ENCODE assay signal across 21 mouse cellular contexts in the genomic region with DNA sequence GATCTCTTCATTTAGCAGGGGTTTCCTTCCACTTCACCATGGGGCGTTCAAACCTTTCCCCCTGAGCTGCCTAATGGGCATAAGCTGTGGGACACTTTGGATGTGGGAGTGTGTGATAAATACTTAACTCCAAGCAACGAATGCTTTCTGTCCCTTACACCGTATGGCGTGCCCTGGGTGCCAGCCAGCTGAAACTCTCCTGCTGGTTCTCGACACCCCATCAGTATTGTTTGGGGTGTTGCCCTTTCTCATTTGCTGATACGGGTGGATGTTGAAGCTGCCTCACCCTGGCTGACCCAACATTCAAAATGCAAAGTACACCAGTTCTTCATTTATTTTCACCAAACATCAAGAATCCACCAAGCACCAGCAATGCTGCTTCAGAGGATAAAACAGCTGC.
DNase-seq lines count a peak whose midpoint lies in the region; ATAC-seq and TF ChIP-seq lines count a peak whose summit lies in the region.
"Had no signal": no experiment of that assay in that cellular context is flagged by ENCODE, and none has a peak within 500 bp of the region (broad histone marks: within the 10 kb centered on the region; RNA-seq: fewer than 3 reads in every experiment).

No protein-coding gene starts in this region.

- no peaks in the 10 kb centered on the region for H3K9me3 ChIP-seq in forebrain, embryonic 15.5 days
- no peaks in the 10 kb centered on the region for H3K9me3 ChIP-seq in forebrain, postnatal 0 days (ENCODE audit: low read length)
- H3K9me3 ChIP-seq in lung, embryonic 15.5 days: no peaks in the 10 kb centered on the region; the same call in 1 of the 2 replicates
- H3K9me3 ChIP-seq: forebrain, embryonic 13.5 days; heart, embryonic 12.5 days; heart, embryonic 15.5 days; hindbrain, embryonic 15.5 days had no signal

- H3K4me1 ChIP-seq in forebrain, embryonic 15.5 days: peaks cover 29% of the 10 kb centered on the region
- H3K4me1 ChIP-seq in forebrain, postnatal 0 days (ENCODE audit: insufficient read depth): peaks cover 11% of the 10 kb centered on the region; the same call in 1 of the 2 replicates
- peaks cover 28% of the 10 kb centered on the region for H3K4me1 ChIP-seq in lung, embryonic 15.5 days
- H3K4me1 ChIP-seq: heart, embryonic 15.5 days had no signal

- H3K36me3 ChIP-seq in forebrain, embryonic 15.5 days: no peaks in the 10 kb centered on the region
- H3K36me3 ChIP-seq in forebrain, postnatal 0 days (ENCODE audit: insufficient read depth): no peaks in the 10 kb centered on the region
- no peaks in the 10 kb centered on the region for H3K36me3 ChIP-seq in lung, embryonic 15.5 days
- H3K36me3 ChIP-seq: forebrain, embryonic 10.5 days; heart, embryonic 12.5 days; heart, embryonic 15.5 days; hindbrain, embryonic 10.5 days; hindbrain, embryonic 15.5 days had no signal

- 52% methylated on average over 6 of the region's 6 CpGs for WGBS in forebrain, embryonic 15.5 days
- WGBS in forebrain, postnatal 0 days: 53% methylated on average over 6 of the region's 6 CpGs
- 53% methylated on average over 6 of the region's 6 CpGs for WGBS in lung, embryonic 15.5 days

- H3K4me3 ChIP-seq in forebrain, embryonic 15.5 days: no peak overlapping the region
- H3K4me3 ChIP-seq in forebrain, postnatal 0 days (ENCODE audit: low read depth, low read length): no peak overlapping the region
- H3K4me3 ChIP-seq in lung, embryonic 15.5 days: no peak overlapping the region
- H3K4me3 ChIP-seq: forebrain, embryonic 10.5 days; forebrain, embryonic 13.5 days; heart, embryonic 12.5 days; heart, embryonic 15.5 days; hindbrain, embryonic 10.5 days; hindbrain, embryonic 15.5 days had no signal

- no peak overlapping the region for H3K9ac ChIP-seq in forebrain, embryonic 15.5 days (replicated peaks)
- H3K9ac ChIP-seq in forebrain, postnatal 0 days: no peak overlapping the region
- no peak overlapping the region for H3K9ac ChIP-seq in lung, embryonic 15.5 days
- H3K9ac ChIP-seq: forebrain, embryonic 13.5 days; heart, embryonic 12.5 days; heart, embryonic 15.5 days; hindbrain, embryonic 15.5 days had no signal

- ATAC-seq in forebrain, embryonic 15.5 days (replicated peaks): no peak
- ATAC-seq in forebrain, postnatal 0 days: no peak
- ATAC-seq in lung, embryonic 15.5 days (ENCODE audit: borderline replicate concordance, extremely low read depth, low FRiP score, low TSS enrichment): peak; percentile 29; the same call in 1 of the 2 replicates
- ATAC-seq: activated CD4-positive, CD25-positive, alpha-beta regulatory T cell, adult 4 months; forebrain, embryonic 13.5 days had no signal

- H3K4me2 ChIP-seq in forebrain, embryonic 15.5 days (replicated peaks): no peak overlapping the region
- no peak overlapping the region for H3K4me2 ChIP-seq in forebrain, postnatal 0 days (ENCODE audit: low read depth)
- no peak overlapping the region for H3K4me2 ChIP-seq in lung, embryonic 15.5 days
- H3K4me2 ChIP-seq: forebrain, embryonic 13.5 days; heart, embryonic 12.5 days; heart, embryonic 15.5 days; hindbrain, embryonic 15.5 days had no signal

- no peak for DNase-seq in forebrain, postnatal 0 days
- no peak for DNase-seq in lung, postnatal 36 days
- peak; percentile 30 for DNase-seq in lung, postnatal 10 days
- DNase-seq in lung, postnatal 25 days (ENCODE audit: low spot score): no peak
- DNase-seq: adrenal gland, adult 8-10 months; adrenal gland, postnatal 25 days; cerebellum, adult 9-10 months; cerebellum, postnatal 14 days; gastrocnemius, postnatal 25 days; heart, adult 18-20 months; heart, postnatal 10 days; heart, postnatal 36 days had no signal

- no peak for TF ChIP-seq CTCF in forebrain, postnatal 0 days (IDR thresholded peaks at IDR 0.05; ENCODE audit: low read depth)

- 0 out of 2 replicates have a peak overlapping the region, but pooled peaks have one; percentile 3 for H3K27ac ChIP-seq in forebrain, embryonic 15.5 days (replicated peaks)
- no peak overlapping the region for H3K27ac ChIP-seq in forebrain, postnatal 0 days (ENCODE audit: low read depth, low read length)
- peak overlapping the region; percentile 23 for H3K27ac ChIP-seq in lung, embryonic 15.5 days
- H3K27ac ChIP-seq: forebrain, embryonic 10.5 days; forebrain, embryonic 13.5 days; heart, embryonic 15.5 days; hindbrain, embryonic 10.5 days; hindbrain, embryonic 15.5 days had no signal

- H3K27me3 ChIP-seq in forebrain, embryonic 15.5 days: no peaks in the 10 kb centered on the region
- H3K27me3 ChIP-seq in forebrain, postnatal 0 days (ENCODE audit: insufficient read depth, low read length): no peaks in the 10 kb centered on the region
- H3K27me3 ChIP-seq in lung, embryonic 15.5 days: no peaks in the 10 kb centered on the region
- H3K27me3 ChIP-seq: forebrain, embryonic 13.5 days; heart, embryonic 12.5 days; hindbrain, embryonic 15.5 days had no signal
